Mouse (Mus musculus): ENCODE measurements around the gene Vmn1r223. TPM values are rescaled to one million over a fixed set of nuclear protein-coding genes. Genes with fewer than 3 reads are reported as not detected.
"Not testable (repeated sequence)": the region's sequence is repeated elsewhere in the genome, so short reads cannot be mapped to it uniquely, and the experiment has no call there.

Gene Vmn1r223
- total and polyA plus RNA-seq, 2 experiments from 2014 or later: not detected

DNA sequence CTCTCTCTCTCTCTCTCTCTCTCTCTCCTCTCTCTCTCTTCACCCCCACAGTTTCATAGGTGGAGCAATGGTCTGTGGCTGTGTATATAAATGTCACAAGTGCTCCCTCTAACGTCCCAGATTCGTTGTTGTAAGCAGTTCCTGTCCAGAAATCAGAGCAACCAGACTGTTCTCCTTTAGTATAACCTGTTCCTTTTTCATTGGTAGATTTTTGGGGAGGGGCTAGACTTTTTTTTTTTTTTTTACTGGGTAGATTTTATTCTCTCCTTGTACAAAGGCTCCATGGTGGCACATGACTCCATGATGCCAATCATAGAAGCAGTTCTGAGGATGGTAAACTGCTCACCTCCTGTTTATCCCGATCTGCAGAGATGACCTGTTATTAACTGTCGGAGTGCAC is 22.2 kb downstream of the Vmn1r223 start:
- 0 out of 2 replicates have a peak, but pooled peaks have one; percentile 39 for ATAC-seq (ENCODE audit: insufficient read depth, low read depth)

DNA sequence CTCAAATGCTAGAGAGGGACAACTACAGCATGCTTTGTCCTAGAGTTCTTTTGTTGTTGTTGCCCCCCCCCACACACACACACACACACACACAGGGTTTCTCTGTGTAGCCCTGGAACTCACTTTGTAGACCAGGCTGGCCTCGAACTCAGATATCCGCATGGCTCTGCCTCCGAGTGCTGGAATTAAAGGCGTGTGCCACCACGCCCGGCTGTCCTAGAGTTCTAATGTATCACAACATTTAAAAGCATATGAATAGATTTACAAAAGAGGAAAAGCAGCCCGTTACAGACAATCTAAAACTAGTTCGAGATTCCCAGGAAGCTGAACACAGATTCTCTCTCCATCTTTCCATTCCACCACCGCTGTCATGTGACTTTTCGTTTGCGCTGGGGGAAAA is 22.7 kb downstream of the Vmn1r223 start:
- Histone ChIP-seq H3K27ac (ENCODE audit: low read depth) (no peak overlapping the region), H3K36me3 (replicated peaks; ENCODE audit: control insufficient read depth, insufficient read depth, low read length) (no peaks in the 10 kb centered on the region), H3K4me3 (ENCODE audit: low read depth, low read length) (peak overlapping the region; percentile 29), H3K9ac (replicated peaks; ENCODE audit: low read depth, low read length) (no peak overlapping the region), H3K4me2 (ENCODE audit: low read depth, low read length) (peak overlapping the region; percentile 53), H3K9me3 (replicated peaks; ENCODE audit: control insufficient read depth, low read length) (no peaks in the 10 kb centered on the region), H3K4me1 (ENCODE audit: control insufficient read depth, insufficient read depth) (peaks cover 5% of the 10 kb centered on the region; the same call in 1 of the 2 replicates), H3K27me3 (ENCODE audit: control insufficient read depth, insufficient read depth, low read length) (peaks cover 11% of the 10 kb centered on the region)
- TF ChIP-seq CTCF (IDR thresholded peaks at IDR 0.05; ENCODE audit: low read depth): no peak
- TF ChIP-seq EP300 (IDR thresholded peaks at IDR 0.05; ENCODE audit: low read depth): no peak
- no peak for DNase-seq (ENCODE audit: low spot score)
- WGBS: 14% methylated on average over 11 of the region's 11 CpGs
- no peak for ATAC-seq (ENCODE audit: insufficient read depth, low read depth)

More for the DNA sequence above, 22.2 kb downstream of the Vmn1r223 start:
- peaks cover 11% of the 10 kb centered on the region for H3K27me3 ChIP-seq (ENCODE audit: control insufficient read depth, insufficient read depth, low read length)
- DNase-seq (ENCODE audit: low spot score); H3K4me1 ChIP-seq (ENCODE audit: control insufficient read depth, insufficient read depth); H3K9ac ChIP-seq (replicated peaks; ENCODE audit: low read depth, low read length); H3K9me3 ChIP-seq (replicated peaks; ENCODE audit: control insufficient read depth, low read length); H3K4me2 ChIP-seq (ENCODE audit: low read depth, low read length); H3K4me3 ChIP-seq (ENCODE audit: low read depth, low read length); H3K27ac ChIP-seq (ENCODE audit: low read depth); H3K36me3 ChIP-seq (replicated peaks; ENCODE audit: control insufficient read depth, insufficient read depth, low read length): not testable (repeated sequence)
- 35% methylated on average over 4 of the region's 4 CpGs for WGBS
- peak; percentile 30; the same call in 1 of the 2 replicates for TF ChIP-seq CTCF (IDR thresholded peaks at IDR 0.05; ENCODE audit: low read depth)

DNA sequence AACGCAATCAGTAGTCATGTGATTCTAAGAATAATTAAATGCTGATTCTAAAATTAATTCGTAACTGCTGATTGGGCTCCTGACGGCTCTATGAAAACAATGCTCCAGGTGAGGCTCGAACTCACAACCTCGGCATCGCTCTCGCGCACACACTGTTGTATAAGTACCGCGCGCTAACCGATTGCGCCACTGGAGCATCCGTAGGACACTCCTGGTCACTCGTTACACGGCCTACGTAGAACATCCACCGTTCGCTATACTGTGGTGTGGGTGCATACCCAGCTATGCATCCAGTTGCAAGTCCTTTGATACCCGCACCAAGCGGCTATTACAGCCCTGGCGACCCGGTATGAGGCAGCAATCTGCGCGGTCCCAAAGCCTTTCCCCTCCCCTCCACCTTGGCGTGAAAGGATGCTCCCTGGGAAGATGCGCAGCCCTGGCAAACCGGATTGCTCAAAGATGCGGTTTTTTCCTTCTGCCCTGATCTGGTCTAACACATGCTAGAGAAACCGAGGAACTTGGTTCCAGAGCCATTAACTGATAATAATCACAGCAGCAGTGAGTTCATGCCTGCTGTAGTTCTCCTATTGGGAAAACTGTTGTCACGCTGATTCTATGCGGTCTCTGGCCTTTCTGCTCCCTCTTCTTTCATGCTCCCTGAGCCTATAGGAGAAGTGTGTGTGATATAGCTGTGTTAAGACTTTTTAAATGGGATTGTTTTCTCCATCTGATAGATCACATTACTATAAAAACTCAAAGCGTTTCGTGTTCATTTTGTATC is 23.6 kb downstream of the Vmn1r223 start:
- H3K9ac ChIP-seq (replicated peaks; ENCODE audit: low read depth, low read length): no peak overlapping the region
- H3K9me3 ChIP-seq (replicated peaks; ENCODE audit: control insufficient read depth, low read length): no peaks in the 10 kb centered on the region
- H3K27me3 ChIP-seq (ENCODE audit: control insufficient read depth, insufficient read depth, low read length): peaks cover 11% of the 10 kb centered on the region
- H3K4me1 ChIP-seq (ENCODE audit: control insufficient read depth, insufficient read depth): peaks cover 5% of the 10 kb centered on the region; the same call in 1 of the 2 replicates
- no peak overlapping the region for H3K27ac ChIP-seq (ENCODE audit: low read depth)
- no peak for DNase-seq (ENCODE audit: low spot score)
- H3K4me2 ChIP-seq (ENCODE audit: low read depth, low read length): peak overlapping the region; percentile 53
- peak overlapping the region; percentile 29 for H3K4me3 ChIP-seq (ENCODE audit: low read depth, low read length)
- no peak; the same call in 1 of the 2 replicates for ATAC-seq (ENCODE audit: insufficient read depth, low read depth)
- no peaks in the 10 kb centered on the region for H3K36me3 ChIP-seq (replicated peaks; ENCODE audit: control insufficient read depth, insufficient read depth, low read length)
- no peak for TF ChIP-seq EP300 (IDR thresholded peaks at IDR 0.05; ENCODE audit: low read depth)
- WGBS: 5% methylated on average over 34 of the region's 34 CpGs

DNA sequence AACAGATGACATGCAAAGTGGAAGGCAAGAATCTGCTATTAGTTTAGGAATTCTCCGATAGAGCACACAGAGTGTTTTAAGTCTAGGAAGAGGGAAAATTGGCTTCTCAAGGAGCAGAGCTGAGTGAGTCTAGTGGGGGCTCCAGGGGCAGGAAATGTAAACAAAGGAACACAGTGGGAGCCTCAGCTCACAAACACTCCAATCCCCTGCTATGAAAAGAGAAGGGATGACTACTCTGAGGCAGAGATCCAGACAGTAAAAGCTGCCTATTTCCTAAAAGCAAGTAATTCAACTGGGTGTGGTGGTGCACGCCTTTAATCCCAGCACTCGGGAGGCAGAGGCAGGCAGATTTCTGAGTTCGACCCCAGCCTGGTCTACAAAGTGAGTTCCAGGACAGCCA is 32.6 kb downstream of the Vmn1r223 start:
- no peak for TF ChIP-seq EP300 (IDR thresholded peaks at IDR 0.05; ENCODE audit: low read depth)
- no peak for TF ChIP-seq CTCF (IDR thresholded peaks at IDR 0.05; ENCODE audit: low read depth)
- no peaks in the 10 kb centered on the region for H3K4me1 ChIP-seq (ENCODE audit: control insufficient read depth, insufficient read depth)

DNA sequence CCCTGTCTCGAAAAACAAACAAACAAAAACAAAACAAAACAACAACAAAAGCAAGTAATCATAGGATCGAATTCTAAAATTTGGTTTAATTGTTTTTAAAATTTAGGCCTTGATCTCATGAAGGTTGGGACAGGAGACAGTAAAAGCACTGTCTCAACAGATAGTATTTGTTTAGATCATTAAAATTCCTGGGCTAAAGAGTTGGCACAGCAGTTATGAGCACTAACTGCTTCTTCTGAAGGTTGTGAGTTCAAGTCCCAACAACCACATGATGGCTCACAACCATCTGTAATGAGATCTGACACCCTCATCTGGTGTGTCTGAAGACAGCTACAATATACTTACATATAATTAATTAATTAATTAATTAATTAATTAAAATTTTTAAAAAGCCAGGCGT is 33.1 kb downstream of the Vmn1r223 start:
- Histone ChIP-seq H3K36me3 (replicated peaks; ENCODE audit: control insufficient read depth, insufficient read depth, low read length) (no peaks in the 10 kb centered on the region), H3K4me2 (ENCODE audit: low read depth, low read length) (no peak overlapping the region), H3K9ac (replicated peaks; ENCODE audit: low read depth, low read length) (no peak overlapping the region), H3K4me3 (ENCODE audit: low read depth, low read length) (no peak overlapping the region), H3K27ac (ENCODE audit: low read depth) (no peak overlapping the region), H3K4me1 (ENCODE audit: control insufficient read depth, insufficient read depth) (no peaks in the 10 kb centered on the region), H3K9me3 (replicated peaks; ENCODE audit: control insufficient read depth, low read length) (no peaks in the 10 kb centered on the region), H3K27me3 (ENCODE audit: control insufficient read depth, insufficient read depth, low read length) (no peaks in the 10 kb centered on the region)
- TF ChIP-seq CTCF (IDR thresholded peaks at IDR 0.05; ENCODE audit: low read depth) (no peak), EP300 (IDR thresholded peaks at IDR 0.05; ENCODE audit: low read depth) (no peak)
- DNase-seq (ENCODE audit: low spot score) (no peak), ATAC-seq (ENCODE audit: insufficient read depth, low read depth) (no peak)
- 75% methylated on average over 3 of the region's 3 CpGs for WGBS

More for the DNA sequence above, 32.6 kb downstream of the Vmn1r223 start:
- Histone ChIP-seq H3K9me3 (replicated peaks; ENCODE audit: control insufficient read depth, low read length) (no peaks in the 10 kb centered on the region), H3K27ac (ENCODE audit: low read depth) (no peak overlapping the region), H3K4me3 (ENCODE audit: low read depth, low read length) (no peak overlapping the region), H3K36me3 (replicated peaks; ENCODE audit: control insufficient read depth, insufficient read depth, low read length) (no peaks in the 10 kb centered on the region), H3K9ac (replicated peaks; ENCODE audit: low read depth, low read length) (no peak overlapping the region), H3K4me2 (ENCODE audit: low read depth, low read length) (no peak overlapping the region), H3K27me3 (ENCODE audit: control insufficient read depth, insufficient read depth, low read length) (no peaks in the 10 kb centered on the region)
- WGBS: 79% methylated on average over 4 of the region's 4 CpGs
- no peak for ATAC-seq (ENCODE audit: insufficient read depth, low read depth)
- DNase-seq (ENCODE audit: low spot score): no peak
